Mouse (Mus musculus): ENCODE data around the gene Gm49673. TPM values are rescaled to one million over a fixed set of nuclear protein-coding genes. Genes with fewer than 3 reads are reported as not detected.
A peak's percentile ranks its signal among the peaks of the same experiment; 100 is the strongest.
"Not testable (repeated sequence)": the region's sequence is repeated elsewhere in the genome, so short reads cannot be mapped to it uniquely, and the experiment has no call there.

Gene Gm49673
- polyA plus RNA-seq, 1 experiment from 2014 or later: not detected

DNA sequence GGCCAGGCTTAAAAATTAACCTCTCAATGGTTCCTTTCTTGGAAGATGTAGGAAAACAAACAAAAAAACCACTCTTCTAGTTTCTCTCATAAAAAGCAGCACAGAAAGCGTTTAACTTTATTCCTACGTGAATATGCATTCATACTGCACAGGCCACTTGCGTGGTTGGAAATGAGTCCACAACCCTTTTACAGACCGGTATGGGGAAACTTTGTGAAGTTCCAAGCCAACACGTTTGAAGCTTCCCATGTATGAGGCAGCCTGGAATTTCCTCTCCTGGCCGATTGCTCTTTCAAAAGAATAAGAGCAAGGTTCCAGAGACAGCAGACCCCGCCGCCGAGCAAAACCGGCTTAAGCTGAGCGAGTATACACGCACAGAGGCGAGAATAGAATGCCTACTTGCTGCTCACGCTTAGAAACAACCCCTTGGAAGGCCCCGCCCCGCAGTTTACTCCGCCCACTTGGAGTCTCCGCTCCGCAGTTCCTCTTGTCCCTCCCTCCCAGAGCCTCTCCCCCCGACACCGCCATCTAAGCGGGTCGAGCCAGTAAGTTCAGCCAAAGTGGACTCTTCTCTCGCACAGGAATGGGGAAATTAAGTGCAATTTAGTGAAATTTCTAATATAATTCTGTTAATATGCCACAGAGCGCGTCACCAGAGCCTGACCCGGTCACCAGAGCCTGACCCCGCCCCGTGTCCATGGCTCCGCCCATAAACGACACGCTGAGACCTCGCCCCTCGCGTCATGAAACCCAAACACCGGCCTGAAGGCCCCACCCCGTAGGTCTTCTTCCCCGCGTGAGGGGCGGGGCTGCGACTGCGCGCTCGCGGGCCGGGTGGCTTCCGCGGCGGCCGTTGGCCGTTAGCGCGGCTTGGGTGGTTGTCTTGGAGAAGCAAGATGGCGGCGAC is 17.4 kb upstream of the Gm49673 start, which contains the start of gene Fgfr1op:
Fgfr1op (plus strand) TSS at position 801 of the 907 bp plus-strand sequence.
- Histone ChIP-seq H3K9ac (peak within 1 kb of the TSS; percentile 66), H3K27ac (0 out of 2 replicates have a peak within 1 kb of the TSS, but pooled peaks have one; percentile 35), H3K4me2 (replicated peaks) (peak within 1 kb of the TSS; percentile 51), H3K4me3 (peak within 1 kb of the TSS; percentile 53)
- not testable (repeated sequence) for H3K4me1 ChIP-seq; H3K9me3 ChIP-seq (replicated peaks); H3K36me3 ChIP-seq; H3K27me3 ChIP-seq
- 3% methylated on average over 17 of the region's 55 CpGs for WGBS
- peak; percentile 98 for ATAC-seq (ENCODE audit: low FRiP score)

DNA sequence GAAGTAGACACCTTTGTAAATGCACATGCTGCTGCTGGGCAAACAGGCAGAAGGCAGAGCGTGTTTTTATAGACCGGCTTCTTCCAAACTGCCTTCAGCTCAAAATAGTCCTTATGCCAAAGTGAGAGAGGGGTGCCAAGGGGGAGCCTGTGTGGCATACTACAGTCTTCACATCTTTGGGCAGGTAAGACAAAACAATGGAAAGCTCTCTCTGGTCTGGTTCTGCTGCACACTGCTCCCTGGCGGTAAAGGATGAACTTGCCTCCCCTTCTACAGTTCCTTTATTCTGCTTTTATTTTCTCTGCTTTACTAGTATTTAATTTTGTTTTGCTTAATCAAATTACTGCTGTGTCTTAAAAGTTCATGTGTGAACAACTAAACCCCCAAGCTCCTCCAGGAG is 13.4 kb upstream of the Gm49673 start:
- H3K27me3 ChIP-seq: not testable (repeated sequence)
- 48% methylated on average over 3 of the region's 3 CpGs for WGBS

DNA sequence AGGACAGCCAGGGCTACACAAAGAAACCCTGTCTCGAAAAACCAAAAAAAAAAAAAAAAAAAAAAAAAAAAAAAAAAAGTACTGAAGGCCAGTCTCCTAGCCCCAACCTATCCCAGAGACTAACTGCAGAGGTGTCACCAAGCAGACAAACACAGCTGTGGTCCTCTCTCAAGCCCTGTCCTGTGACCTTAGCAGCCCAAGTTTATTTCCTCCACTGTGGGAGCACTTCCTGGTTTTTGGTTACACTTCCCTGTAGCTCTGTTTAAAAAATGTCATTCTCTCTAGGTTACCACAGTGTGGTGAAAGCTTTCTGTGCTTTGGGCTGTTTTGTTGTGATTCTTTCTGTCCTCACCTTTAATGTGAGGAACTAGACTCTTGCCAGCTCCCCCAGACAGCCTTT is 11.0 kb upstream of the Gm49673 start:
- H3K9me3 ChIP-seq (replicated peaks): not testable (repeated sequence)

More for the DNA sequence above, 13.4 kb upstream of the Gm49673 start:
- not testable (repeated sequence) for ATAC-seq (ENCODE audit: low FRiP score); H3K36me3 ChIP-seq; H3K4me3 ChIP-seq; H3K4me1 ChIP-seq; H3K9ac ChIP-seq; H3K4me2 ChIP-seq (replicated peaks); H3K27ac ChIP-seq; H3K9me3 ChIP-seq (replicated peaks)

DNA sequence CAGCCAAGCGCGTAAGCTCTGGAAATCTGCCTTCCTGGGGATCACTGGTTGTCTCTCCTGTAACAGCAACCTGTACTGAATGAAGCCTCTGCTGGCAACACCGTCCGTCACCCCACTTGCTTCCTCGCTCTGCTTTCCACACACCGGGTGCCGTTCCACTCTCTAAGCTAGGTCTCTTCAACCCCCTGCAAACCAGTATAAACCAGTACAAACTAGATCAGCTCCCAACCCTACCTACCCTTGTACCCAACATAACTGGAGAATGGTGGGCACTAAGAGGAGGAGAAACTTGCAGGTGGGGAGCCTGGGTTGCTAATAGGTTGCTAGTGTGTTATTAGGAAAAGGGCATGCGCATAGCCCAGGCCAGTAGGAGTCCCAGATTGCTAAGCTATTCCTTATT is 8.4 kb upstream of the Gm49673 start:
- H3K27ac ChIP-seq, H3K27me3 ChIP-seq, H3K9ac ChIP-seq: not testable (repeated sequence)

More for the DNA sequence above, 11.0 kb upstream of the Gm49673 start:
- not testable (repeated sequence) for H3K27me3 ChIP-seq; H3K27ac ChIP-seq; ATAC-seq (ENCODE audit: low FRiP score); H3K4me3 ChIP-seq; H3K9ac ChIP-seq; H3K36me3 ChIP-seq; H3K4me2 ChIP-seq (replicated peaks); H3K4me1 ChIP-seq
- WGBS: no CpG with 5 or more reads among the region's 1 CpGs

DNA sequence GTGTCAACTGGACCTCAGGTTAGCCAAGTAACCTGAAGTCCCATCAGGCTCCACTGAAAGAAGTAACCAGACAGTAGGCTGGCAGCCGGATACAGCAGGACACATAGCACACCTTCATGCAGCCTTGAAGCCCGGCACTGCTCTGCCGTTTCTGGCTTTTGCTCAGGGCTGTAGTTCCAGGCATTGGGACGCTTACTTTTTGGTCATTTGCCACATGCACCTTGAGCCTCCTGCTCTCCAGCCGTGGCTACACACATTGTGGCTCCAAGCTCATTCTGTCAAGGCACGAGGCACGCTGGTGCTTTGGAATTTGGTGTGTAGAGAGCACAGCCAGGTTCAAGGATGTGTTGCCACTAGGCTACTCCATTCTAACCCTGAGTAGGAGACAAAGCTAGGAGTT is 7.4 kb upstream of the Gm49673 start:
- not testable (repeated sequence) for H3K27ac ChIP-seq; H3K9ac ChIP-seq; H3K4me2 ChIP-seq (replicated peaks); H3K4me1 ChIP-seq; H3K27me3 ChIP-seq; ATAC-seq (ENCODE audit: low FRiP score); H3K36me3 ChIP-seq; H3K9me3 ChIP-seq (replicated peaks); H3K4me3 ChIP-seq
- 85% methylated on average over 6 of the region's 7 CpGs for WGBS

More for the DNA sequence above, 8.4 kb upstream of the Gm49673 start:
- H3K36me3 ChIP-seq; ATAC-seq (ENCODE audit: low FRiP score); H3K4me1 ChIP-seq; H3K4me3 ChIP-seq; H3K9me3 ChIP-seq (replicated peaks); H3K4me2 ChIP-seq (replicated peaks): not testable (repeated sequence)
- WGBS: 83% methylated on average over 1 of the region's 8 CpGs

DNA sequence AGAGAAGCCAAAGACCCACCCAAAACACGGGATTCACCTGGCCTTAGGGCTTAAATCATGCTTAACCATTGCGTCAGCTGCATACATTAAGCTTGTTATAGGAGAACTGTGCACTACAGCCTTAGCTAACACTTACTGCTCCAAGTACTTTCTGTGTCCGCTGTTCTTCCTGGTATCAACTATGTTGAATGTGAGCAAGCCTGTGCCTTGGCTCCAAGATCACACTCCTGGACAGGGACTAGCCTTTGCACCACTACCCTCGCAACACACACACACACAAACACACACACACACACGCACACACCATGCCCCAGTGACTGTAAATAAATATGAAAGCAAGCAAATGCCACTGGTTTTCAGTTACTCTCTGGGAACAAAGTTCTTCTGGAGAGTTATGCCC is 657 bp downstream of the Gm49673 start:
- H3K27me3 ChIP-seq; H3K27ac ChIP-seq; H3K9me3 ChIP-seq (replicated peaks); H3K4me1 ChIP-seq; H3K36me3 ChIP-seq: not testable (repeated sequence)
- peak; percentile 28; the same call in 1 of the 2 replicates for ATAC-seq (ENCODE audit: low FRiP score)
- H3K4me2 ChIP-seq (replicated peaks): peak overlapping the region; percentile 53
- WGBS: 22% methylated on average over 5 of the region's 5 CpGs
- peak overlapping the region; percentile 49 for H3K4me3 ChIP-seq
- H3K9ac ChIP-seq: peak overlapping the region; percentile 63

DNA sequence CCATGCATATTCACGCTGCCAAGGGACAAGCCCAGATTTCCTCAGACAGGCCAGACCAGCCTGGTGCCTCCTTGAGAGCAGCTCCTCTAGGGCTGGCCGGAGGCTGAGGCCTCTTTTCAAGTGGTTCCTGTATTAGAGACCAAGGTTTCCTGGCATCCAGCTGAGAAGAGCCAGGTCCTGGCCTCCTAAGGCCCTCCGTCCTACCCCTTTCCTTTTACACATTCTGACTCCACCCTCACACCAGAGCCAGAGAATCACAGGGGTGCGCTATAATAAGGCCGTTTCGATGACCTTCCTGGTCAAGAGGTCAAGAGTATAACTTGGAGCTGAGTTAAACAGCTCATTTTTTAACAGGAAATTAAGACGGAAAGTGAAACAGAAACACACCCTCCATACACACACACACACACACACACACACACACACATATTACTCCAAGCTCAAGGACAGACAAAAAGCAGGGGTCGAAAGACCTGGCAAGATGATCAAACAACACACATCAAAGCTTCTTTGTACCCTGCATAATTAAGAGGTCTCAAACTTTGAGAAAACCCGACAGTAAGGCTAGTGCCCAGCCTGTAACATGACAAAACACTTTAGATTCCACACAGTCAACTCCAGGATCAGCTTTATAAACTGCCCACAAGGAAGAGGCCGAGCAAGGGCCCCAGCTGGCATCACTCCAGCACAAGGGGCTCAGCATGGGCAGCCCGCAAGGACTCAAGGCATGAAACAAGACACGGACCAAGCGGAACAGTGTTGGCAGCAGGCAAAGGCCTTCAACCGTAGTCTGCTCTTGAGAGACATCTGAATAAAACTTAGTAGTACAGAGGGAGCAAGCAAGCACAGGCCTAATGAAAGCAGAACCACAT is 3.5 kb downstream of the Gm49673 start:
- not testable (repeated sequence) for H3K4me2 ChIP-seq (replicated peaks); H3K36me3 ChIP-seq; ATAC-seq (ENCODE audit: low FRiP score); H3K4me3 ChIP-seq; H3K27ac ChIP-seq; H3K9ac ChIP-seq; H3K27me3 ChIP-seq; H3K9me3 ChIP-seq (replicated peaks); H3K4me1 ChIP-seq
- 69% methylated on average over 10 of the region's 14 CpGs for WGBS

DNA sequence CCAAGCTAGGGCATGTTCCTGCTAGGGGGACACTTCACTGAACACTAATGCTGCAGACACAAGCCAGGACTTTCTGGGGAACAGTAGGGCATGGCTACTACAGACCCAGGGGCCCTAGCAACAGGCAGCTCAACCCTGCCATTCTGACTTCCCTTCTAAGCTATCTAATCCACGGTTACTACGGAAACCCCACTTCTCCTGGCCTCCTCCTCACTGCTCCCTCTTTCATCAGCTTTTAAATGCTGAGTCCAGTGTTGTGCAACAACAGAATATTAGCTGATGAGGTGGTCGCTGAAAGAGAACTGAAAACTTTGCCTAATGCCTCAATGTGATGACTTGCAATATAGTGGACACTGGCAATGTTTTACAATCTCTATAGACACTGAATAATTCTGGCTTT is 7.4 kb downstream of the Gm49673 start:
- ATAC-seq (ENCODE audit: low FRiP score); H3K9me3 ChIP-seq (replicated peaks); H3K4me1 ChIP-seq; H3K27ac ChIP-seq; H3K36me3 ChIP-seq; H3K27me3 ChIP-seq; H3K9ac ChIP-seq; H3K4me3 ChIP-seq; H3K4me2 ChIP-seq (replicated peaks): not testable (repeated sequence)
- 85% methylated on average over 3 of the region's 3 CpGs for WGBS

DNA sequence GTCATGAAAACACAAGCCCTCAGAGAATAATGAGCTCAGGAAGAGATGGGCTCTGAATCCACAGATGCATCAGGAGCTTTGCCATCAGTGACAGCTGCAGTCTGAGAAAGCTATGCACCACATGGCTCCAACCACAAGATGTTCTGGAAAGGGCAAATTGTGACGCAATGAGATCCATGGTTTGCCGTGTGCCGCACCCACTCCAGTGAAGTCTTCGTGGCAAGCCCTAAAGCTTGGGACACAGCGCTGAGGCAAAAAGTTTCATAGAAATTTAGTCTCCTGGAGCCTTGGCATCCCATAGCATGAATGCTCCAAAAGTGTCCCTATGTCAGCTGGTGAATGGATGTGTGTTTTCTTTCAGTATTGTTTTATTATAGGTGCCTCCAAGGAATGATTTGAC is 9.5 kb downstream of the Gm49673 start:
- 98% methylated on average over 5 of the region's 5 CpGs for WGBS
- H3K9me3 ChIP-seq (replicated peaks); H3K36me3 ChIP-seq; ATAC-seq (ENCODE audit: low FRiP score); H3K27ac ChIP-seq; H3K27me3 ChIP-seq; H3K4me2 ChIP-seq (replicated peaks); H3K9ac ChIP-seq; H3K4me3 ChIP-seq; H3K4me1 ChIP-seq: not testable (repeated sequence)

DNA sequence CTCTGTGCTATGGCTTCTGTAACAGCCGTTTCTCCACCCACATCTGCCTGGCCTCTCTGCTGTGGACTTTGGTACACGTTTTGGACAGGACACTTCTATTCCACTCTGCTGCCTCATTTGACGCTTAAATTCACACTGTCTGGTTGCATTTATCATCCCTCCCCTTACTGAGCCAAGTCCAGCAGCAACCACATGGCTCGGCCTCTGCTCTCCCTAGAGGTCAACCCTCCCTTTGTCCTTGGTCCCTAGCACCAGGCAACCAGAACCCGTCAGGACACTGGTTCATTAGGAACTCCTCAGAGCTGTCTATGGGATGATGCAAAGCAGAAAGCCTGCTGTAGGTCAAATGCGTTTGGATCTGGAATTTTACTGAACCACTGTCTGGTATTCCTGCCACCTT is 16.7 kb downstream of the Gm49673 start:
- no CpG with 5 or more reads among the region's 6 CpGs for WGBS
- not testable (repeated sequence) for ATAC-seq (ENCODE audit: low FRiP score); H3K36me3 ChIP-seq; H3K27ac ChIP-seq; H3K9ac ChIP-seq; H3K4me3 ChIP-seq; H3K9me3 ChIP-seq (replicated peaks); H3K27me3 ChIP-seq; H3K4me2 ChIP-seq (replicated peaks); H3K4me1 ChIP-seq

DNA sequence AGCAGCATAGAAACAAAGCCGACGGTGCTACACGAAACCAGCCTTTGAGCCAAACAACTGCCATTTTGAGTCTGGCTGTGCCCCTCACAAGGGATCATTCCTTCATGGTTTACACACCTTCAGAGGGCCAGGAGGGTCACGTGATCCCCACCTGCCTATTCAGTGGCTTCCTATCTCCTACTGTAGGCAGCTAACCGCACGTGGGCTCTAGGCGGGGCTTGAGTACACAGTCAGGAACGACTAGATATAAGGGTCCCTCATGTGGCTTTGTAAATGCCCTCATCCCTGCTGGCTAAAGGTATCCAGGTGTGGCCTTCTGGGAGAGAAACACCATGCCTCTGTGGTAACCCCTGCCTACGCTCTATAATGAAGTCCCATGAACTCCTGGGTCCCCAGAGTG is 18.0 kb downstream of the Gm49673 start:
- not testable (repeated sequence) for ATAC-seq (ENCODE audit: low FRiP score); H3K4me2 ChIP-seq (replicated peaks); H3K9me3 ChIP-seq (replicated peaks); H3K4me1 ChIP-seq; H3K4me3 ChIP-seq; H3K36me3 ChIP-seq; H3K9ac ChIP-seq; H3K27me3 ChIP-seq; H3K27ac ChIP-seq
- 91% methylated on average over 9 of the region's 9 CpGs for WGBS

DNA sequence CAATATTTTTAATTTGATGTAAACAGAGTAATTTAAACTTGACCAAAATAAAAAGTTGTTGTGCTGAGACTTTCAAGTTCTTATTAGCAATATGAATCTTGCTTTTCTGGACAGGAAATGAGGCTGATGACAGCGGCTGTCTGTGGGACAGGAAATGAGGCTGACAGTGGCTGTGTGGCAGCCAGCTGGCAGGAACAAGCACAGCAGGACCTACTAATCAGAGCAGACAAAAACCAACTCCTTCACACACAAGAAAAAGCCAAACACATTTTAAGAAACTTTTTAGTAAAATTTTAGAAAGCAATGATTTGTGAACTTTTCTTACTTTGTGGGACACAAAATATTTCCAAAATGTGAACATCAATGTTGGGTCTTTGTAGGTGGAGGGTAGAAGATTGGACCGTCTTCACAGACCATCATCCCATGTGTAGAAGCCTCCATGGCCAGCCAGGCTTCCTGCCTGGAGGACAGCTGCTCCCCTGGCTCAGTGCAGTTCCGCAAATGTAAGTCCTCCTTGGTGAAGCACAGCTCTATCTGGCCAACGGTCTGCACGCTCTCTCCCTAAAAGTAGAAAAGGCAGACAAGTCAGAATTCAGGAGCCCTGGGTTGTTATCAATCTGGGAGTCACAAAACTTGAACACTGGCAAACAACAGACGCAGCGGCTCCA is 19.1 kb downstream of the Gm49673 start:
- not testable (repeated sequence) for H3K4me2 ChIP-seq (replicated peaks); H3K4me3 ChIP-seq; H3K27ac ChIP-seq; H3K27me3 ChIP-seq; H3K9ac ChIP-seq; ATAC-seq (ENCODE audit: low FRiP score); H3K4me1 ChIP-seq; H3K36me3 ChIP-seq; H3K9me3 ChIP-seq (replicated peaks)
- WGBS: no CpG with 5 or more reads among the region's 7 CpGs

Data from hindbrain, embryonic 12.5 days (tissue).